Mouse (Mus musculus) MN1 (cell line): ENCODE measurements around the gene Map3k1.

Experiments used
- DNase-seq: peaks from one replicate; pipeline ENCODE4 v3.0.0-alpha.2; 2016; ENCODE audit warnings: low spot score

The Map3k1 gene

DNA sequence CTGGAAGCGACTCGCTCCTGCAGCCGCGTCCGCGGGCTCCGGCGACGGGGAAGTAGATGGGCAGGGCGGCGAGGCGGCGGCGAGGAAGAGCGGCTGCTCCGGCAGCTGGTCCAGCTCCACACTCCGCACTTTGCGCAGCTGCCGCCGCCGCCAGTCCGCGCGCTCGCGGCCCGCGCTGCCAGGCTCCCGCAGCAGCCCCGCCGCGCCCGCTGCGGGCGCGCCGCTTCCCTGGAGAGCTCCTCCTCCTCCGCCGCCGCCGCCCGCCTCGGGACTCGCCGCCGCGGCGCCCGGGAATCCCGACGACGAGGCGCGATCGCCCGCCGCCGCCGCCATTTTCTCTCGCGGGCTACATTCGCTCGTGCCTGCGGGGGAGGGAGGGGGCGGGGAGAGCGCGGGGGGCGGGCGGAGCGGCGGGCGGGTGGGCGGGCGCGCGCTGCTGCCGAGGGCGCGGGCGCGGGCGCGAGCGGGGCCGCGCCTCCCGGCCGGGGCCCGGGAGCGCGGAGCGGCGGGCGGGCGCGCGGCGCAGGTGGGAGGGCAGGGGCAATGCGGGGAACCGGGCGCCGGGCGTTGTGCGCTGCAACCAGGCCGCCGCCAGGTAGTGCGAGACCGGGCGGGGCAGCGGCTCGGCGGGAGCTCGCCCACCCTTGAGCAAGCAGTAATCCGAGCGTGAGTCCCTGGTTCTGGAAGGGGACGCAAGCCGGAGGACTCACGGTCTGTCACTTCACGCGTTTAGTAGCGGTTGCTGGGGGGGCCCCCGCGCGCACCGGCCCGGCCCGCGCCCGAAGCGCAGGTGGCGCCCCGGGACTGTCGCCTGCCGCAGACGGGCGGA, at the start of gene Map3k1:
Gene Map3k1 (minus strand): TSS at position 357 of the 829 bp plus-strand sequence.
- peak; percentile 46 for DNase-seq

DNA sequence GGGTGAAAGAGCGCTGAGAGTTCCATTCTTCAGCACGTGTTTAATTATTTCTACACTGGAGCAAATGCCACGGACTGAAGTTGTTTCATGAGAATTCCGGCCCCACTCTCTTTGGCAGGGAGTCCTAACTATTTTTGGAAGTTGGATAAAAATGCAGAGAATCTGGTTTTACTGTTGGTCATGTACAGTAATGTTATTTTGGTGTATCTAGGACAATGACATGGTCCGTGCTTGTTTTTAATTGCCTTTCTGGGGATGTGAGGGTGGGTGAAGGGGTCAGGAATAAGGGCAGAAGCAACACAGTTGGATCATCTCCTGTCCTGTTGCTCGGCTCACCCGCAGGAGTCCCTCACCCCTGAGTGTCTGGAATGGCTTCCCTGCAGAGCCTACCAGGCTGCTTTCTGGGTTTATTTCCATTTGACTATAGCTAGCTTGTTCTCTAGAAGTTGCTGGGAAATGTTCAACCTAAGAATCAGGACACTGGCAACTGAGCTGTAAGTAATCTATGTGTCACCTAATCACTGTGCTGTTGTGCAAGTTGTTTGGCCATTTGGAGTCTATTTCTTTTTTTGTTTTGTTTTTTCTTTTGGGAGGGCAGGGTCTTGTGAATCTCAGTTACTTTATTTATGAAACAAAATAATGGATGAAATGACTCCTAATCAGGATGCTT, 48.1 kb upstream of the Map3k1 start:
- DNase-seq, result no peak

DNA sequence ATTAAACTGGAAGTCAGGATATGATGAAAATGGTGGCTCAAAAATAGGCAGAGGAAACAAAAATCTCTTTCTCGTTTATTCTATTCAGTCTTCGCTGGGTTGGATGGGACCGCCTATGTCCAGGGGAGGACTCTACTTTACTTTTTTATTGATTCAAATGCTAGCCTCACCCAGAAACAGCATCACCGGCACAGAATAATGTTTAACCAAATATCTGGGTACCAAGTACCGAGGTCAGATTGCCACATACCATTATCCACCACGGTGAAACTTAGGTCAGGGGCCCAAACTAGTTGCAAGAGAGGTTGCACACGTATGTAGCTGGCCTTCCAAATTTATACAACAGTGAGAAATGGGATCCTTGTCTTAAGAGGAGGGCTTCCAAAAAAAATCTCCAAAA, 47.4 kb upstream of the Map3k1 start:
- DNase-seq, result no peak

DNA sequence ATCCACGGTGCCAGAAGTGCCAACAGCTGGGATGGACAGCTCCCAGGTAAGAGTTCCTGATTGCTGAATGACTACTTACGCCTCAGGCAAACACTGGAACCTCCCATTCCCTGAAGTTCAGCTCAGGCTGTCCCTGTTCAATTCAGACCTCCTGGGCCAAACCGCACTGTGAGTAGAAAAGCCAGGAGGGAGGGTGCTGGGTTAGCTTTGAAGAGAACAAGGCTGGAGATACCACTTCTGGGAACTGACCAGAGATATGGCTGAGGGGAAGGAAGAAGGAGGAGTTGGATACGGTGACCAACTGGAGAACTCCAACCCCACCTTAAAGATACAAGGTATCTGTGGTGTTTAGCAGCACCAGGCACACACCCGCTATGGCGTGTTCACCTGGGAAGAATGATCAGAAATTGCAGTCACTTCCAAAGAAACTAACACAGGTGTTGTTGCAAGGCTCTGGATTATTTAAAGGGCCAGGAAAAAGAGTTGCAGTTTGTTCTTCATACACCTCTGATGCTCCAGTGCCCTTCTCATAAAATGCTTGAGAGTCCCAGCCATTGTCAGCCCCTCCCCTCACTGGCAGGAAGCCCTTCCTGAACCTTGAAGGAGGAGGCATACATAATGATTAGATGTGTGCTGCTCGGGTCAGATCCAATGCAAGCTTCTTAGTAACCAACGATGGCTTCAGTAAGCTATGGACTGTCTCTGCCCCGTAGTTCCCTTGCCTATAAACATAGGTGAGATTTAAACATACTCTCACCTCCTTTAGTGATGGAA, 43.8 kb upstream of the Map3k1 start:
- DNase-seq, result no peak

DNA sequence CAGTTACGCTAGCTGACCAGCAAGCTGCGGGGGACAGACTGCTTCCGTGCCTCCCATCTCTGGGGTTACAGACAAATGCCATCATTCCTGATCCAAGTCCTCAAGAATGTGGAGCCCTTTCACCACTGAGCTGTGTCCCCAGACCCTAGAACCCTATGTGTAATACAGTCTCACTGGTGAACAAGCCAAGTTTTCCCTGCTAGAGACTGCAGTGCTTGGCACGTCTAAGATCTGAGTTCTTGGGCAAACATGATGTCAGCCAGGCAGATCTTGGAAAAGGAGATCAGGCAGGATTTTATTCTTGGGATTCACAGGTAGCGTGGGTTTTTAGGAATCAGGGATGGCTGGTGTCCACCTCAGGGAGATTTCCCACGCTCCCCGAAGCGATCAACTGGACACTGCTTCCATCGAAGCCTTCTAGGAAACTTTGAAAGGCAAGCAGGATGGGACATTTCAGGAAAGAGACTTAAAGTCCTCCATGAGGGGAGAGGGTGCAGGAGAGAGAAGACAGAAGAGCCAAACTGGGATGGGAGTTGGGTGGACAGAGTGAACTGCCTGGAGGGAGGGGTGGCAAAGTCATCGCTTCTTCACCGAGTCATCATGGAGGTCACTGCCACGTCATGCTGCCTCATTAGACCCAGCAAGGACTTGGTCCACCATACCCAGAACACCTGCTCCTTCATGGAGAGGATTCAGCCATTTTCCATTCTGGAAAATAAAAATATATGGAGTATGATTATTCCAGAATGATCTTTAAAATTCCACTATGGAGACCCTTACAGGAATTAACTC, 41.4 kb upstream of the Map3k1 start:
- no peak for DNase-seq

DNA sequence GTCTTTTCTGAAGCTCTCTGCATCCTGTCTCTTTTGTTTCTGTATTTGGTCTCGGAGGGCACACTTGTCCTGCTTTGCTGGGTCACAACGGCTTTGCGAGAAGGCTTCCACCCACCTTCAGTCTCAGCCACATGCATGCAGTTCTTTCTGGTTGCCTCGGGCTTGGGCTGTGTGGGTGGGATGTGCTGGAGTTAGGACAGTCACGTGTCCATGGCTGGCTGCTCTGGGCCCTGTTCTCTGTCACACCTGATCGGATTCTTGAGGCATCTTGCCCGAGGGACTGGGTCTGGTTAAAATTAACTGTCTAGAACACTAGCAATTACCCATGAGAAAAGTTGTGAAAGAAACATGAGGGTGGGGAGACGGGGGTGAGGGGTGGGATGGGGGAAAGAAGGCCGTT, 36.7 kb upstream of the Map3k1 start:
- DNase-seq, result no peak

DNA sequence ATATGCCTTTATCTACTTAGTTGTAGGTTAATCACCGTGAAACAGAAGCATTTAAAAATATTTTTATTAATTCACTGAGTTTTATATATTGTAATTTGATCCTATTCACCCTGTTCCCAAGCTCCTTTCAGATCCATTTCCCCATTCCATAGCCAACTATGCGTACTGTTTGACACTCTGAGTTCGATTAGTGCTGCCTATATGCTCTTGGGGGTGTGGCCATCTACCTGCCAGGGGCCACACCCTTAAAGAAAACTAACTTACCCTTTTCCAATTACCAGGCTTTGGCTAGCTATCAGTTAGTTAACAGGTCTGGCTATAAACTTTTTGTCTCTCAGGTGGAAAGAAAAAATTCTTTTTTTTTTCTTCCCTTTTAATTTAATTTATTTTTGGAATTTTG, 35.5 kb upstream of the Map3k1 start:
- no peak for DNase-seq

DNA sequence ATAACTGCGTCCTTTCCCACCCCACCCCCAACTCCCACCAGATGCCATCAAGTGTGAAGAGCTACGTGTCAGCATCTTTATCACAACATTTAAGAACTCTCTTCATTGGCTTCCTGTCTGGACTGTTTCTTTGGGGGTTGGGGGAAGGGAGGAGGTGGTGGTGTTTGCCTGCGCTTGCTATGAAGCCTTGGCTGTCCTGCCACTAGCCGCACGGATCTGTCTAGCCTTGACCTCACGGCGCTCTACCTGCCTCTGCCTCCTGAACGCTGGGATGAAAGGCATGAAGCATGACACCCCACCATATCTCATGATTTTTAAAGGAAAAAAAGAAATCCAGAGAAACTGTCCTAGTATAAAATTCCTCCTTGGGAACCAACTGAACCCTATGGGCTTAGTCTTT, 27.0 kb upstream of the Map3k1 start:
- DNase-seq, result no peak

DNA sequence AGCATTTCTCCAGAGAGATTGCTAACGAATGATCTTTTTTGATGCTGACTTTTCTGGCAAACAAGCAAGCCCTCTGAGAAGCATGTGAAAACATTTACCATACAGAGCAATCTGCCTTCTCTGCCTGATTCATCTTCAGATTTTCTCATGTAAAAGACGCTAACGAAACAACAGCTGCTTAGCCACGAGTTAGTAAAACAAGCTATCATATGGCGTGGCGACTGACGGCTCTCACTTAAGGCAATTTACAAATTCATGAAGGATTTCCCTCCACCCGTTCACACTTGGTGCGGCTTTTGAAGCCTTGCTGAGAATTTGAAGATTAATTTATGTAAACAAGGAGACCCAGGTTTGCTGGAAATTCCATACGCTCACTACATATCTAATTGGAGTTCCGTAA, 25.8 kb upstream of the Map3k1 start:
- DNase-seq, result no peak

DNA sequence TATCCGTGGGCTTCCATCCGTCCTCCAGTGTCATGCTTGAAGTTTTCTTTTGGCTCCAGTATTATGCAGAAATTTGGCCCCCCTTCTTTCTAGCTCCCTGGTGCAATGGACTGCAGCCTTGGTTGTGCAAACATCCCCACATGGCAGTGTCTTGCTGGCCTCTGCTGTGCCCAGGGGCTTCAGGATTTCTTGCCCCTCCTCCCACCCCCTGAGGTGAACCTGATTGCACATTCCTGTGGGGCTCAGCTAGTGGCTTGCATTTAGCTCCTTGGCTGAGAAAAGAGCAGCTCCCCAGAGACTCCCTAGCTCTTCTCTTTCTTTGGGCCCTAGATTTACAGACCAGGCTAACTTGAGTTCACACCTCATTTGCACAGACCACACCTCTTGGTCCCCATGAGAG, 20.7 kb upstream of the Map3k1 start:
- DNase-seq, result no peak

DNA sequence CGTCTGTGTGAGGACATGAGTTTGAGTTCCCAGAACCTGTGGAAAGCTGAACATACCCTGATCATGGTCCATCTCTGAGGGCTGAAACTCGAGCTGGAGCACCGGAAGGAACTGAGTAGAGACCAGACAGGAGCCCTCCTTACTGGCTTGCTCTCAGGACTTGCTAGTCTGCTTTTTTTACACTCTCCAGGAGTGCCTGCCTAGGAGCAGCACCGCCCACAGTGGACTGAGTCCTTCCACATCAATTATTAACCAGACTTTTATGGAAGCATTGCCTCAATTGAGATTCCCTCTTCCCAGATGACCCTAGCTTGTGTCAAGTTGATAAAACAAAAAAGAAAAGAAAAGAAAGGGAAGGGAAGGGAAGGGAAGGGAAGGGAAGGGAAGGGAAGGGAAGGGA, 18.7 kb upstream of the Map3k1 start:
- no peak for DNase-seq

DNA sequence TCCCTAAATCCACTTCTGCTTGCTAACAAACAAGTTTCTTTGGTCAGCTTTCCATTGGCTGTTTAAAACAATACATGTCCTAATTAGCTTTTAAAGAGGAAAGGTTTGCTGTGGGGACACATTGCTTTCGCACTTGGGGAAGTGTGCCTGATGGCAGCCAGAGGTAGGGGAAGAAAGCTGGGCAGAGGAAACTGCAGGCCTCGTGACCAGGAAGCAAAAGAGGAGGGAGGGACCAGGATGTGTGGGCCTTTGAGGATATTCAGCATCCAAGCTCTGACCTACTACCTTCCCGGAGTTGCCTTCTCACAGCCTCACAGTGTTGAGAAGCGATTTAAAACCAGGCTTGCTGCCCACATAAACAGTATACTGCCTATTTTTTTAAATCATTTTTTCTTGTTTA, 15.4 kb upstream of the Map3k1 start:
- no peak for DNase-seq

DNA sequence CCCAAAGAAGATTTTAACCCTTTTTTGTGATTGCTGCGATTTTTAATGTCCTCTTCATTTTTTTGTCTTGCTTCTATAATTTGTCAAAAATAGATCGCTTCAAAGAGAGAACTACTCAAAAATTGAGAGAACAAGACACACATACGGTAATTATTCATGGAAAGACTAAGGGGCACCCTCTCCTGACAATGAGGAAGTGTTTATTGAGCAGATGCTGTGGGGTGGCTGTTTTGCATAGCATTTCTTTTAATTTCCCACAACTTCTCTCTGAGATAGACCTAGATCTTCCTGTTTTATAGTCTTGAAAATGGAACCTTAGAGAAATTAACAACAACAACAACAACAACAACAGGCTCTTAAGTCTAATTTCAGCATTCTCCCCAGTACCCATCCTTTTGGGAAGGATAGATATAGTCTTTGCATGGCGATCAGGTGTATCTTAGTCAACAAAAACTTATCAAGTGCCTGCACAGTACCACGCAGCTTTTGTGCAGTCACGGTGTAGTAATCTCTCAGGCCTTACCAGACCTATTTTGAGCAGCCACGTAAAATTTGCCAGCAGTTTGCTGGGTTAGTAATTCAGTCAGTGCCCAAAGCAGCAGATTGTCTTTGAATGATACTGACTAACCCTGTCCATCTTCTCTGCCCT, 13.1 kb upstream of the Map3k1 start:
- no peak for DNase-seq

DNA sequence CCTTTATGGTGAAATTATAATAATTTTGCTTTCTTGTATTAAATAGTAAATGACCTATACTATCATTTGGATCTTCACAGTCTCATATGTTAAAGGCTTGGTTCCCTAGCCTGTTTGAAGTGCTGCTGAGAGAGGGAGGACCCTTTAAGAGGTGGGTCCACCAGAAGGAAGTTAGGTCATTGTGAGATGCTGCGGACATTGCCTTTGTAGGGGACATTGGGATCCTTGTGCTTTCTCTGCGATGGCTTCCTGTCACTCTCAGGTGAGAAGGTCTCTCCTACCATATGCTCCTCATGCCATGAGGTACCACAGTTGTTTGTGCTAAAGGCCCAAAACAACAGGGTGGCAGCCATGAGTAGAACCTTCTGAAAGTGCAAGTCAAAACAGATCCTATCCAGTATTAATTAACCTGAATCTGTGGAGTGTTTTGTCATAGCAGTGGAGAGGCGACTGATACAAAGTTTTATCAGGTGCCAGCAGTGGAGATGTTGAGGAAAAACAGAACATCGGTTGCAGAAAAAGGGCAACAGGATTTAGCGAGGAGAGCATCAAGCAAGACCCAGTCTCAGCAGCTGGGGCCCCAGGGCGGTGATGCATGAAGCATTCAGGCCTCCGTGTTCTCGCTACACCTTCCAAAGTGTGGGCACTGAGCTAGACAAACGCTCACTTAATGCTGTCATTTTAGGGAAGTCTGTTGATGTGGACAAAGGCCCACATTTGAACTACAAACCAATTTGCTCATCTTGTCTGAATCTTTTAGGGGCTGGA, 11.0 kb upstream of the Map3k1 start:
- no peak for DNase-seq

DNA sequence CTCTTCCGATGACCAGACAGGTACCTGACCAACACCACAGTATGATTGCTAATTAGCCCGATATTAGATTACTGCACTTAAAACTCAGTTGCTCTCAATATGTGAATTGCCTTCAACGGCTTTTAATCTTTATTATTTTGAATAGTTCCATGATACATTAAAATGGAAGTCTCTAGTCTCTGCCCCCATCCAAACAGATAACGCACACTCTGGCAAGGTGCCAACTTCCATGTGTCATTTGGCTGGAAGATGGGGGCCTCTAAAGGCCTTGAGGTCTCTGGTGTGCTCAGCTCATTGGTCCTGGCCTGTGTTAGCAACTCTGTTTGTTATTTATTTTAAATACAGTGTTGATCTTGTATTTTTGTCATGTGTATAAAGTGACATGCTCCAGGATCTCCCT, 10.3 kb upstream of the Map3k1 start:
- DNase-seq, result no peak

DNA sequence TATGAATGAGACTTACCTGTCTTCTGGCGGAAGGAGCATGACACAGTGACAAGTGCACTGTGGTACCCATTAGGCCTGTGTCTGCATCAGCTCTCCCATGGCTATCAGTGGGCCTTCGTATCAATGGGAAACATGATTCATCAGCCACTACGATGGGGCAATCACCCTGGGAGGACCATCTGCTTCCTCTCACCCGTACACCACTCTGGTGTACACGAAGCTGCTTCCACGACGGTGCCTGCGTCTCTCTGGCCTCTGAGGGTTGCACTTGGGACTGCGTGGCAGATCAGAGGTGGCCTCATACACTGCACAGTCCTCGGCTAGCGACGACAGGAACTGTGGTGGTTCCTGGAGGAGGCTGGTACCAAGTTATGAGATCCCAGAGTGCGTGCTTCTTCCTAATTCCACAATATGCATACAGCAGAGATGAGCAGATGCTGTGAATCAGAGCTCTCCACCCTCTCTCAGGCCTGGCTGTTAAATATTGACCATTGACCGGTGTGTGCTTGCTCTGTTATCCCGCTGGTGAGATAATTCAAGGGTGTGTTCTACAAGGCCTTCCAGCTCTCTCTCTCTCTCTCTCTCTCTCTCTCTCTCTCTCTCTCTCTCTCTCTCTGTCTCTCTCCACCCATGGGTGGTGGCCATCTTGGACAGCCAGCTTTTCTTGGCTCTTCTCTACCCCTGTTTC, 9.6 kb upstream of the Map3k1 start:
- DNase-seq, result no peak

DNA sequence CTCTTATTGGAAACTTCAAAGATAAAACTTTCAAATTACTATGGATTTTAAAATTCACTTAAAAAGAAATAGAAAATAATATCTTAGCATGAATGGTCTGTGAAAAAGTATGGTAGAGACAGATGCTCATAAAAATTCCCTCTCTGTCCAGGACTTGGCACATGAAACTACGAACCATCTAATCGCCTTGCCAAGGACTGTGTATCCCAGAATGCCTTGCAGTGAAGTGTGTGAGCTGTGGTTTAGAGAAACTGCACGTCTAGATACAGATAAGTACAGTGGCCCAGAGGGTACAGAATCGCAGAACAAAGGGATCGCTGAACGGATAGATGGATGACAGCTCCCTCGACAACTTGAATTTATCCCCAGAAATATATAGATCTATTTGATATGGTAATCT, 9.0 kb upstream of the Map3k1 start:
- no peak for DNase-seq

DNA sequence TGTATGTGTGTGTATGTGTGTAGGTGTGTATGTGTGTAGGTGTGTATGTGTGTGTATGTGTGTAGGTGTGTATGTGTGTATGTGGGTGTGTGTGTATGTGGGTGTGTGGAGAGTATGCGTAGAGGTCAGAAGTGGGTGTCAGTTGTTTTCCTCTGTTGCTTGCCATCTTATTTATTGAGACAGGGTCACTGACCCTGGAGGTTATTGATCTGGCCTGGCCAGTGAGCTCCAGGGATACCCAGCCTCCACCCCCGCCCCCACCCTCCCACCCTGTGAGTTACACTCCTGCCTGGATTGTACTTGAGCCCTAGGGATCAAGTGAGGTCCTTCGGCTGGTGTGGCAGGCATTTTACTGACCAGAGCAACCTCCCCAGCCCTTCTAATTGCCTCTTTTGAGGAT, 7.6 kb upstream of the Map3k1 start:
- no peak for DNase-seq

DNA sequence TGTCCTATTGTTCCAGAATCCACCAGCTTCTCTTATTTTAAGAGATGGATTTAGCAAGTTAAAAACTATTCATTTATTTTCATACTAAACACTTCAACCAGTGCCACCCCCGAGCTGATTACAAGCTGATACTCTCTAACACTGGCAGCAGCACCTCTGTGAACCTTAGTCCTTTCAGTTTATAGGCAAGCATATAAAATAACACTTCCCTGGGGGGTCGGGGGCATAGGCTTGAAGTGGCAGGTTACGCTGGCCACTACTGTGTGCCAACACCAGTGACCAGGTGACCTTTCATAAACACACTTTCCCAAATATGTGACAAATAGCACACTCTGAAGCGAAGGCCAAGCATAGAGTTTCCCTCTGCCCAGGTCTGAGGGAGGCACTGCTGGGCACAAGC, 6.7 kb upstream of the Map3k1 start:
- no peak for DNase-seq

DNA sequence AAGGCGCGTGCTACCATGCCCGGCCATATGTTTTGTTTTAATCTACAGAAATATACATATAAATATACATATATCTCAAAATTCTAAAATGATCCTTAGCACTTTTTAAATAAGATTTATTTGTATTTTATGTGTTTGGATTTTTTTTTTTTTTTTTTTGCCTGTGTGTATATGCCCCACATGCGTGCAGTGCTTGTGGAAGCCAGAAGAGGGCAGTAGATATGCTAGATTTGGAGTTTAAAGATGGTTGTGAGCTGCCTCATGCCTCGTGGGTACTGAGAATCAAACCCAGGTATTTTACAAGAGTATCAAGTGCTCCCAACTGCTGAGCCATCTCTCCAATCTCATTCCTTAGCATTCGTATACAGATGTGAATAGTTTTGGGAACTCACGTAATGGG, 6.2 kb upstream of the Map3k1 start:
- no peak for DNase-seq
